Mouse (Mus musculus) lung, embryonic 16.5 days (tissue): ENCODE data around the gene Add3. TPM values are rescaled to one million over a fixed set of nuclear protein-coding genes. Genes with fewer than 3 reads are reported as not detected.
A peak's percentile ranks its signal among the peaks of the same experiment; 100 is the strongest.

Source experiments
- ATAC-seq: fragments of 200-750 bp; cut with Nextera tagmentation; 2 replicates; pipeline ENCODE4 v1.8.0; 2017; ENCODE audit warnings: low read depth, mild to moderate bottlenecking, moderate library complexity
- H3K27ac ChIP-seq: fragments of 300-500 bp; sonication (generic); 2 replicates; pipeline ENCODE4 v1.5.1; 2014; ENCODE audit warnings: mild to moderate bottlenecking, control low read depth, low read length
- H3K27me3 ChIP-seq: fragments of 300-500 bp; sonication (generic); 2 replicates; pipeline ENCODE4 v1.6.1; 2014; ENCODE audit warnings: low read depth, low read length, mixed read lengths; ENCODE audit not compliant: control insufficient read depth, insufficient read depth
- H3K36me3 ChIP-seq: fragments of 300-500 bp; sonication (generic); 2 replicates; pipeline ENCODE4 v1.6.1; 2014; ENCODE audit warnings: low read length; ENCODE audit not compliant: control insufficient read depth, insufficient read depth
- H3K4me1 ChIP-seq: fragments of 300-500 bp; sonication (generic); replicated peaks from 2 replicates; pipeline ENCODE4 v1.6.1; 2014; ENCODE audit warnings: low read length, mixed read lengths; ENCODE audit not compliant: control insufficient read depth, insufficient read depth
- H3K4me2 ChIP-seq: fragments of 300-500 bp; sonication (generic); 2 replicates; pipeline ENCODE4 v1.6.1; 2014; ENCODE audit warnings: low read depth, low read length, control low read depth
- H3K4me3 ChIP-seq: fragments of 300-500 bp; sonication (generic); 2 replicates; pipeline ENCODE4 v1.5.1; 2014; ENCODE audit warnings: mild to moderate bottlenecking, low read length, control low read depth
- H3K9ac ChIP-seq: fragments of 300-500 bp; sonication (generic); 2 replicates; pipeline ENCODE4 v1.6.1; 2014; ENCODE audit warnings: low read length, control low read depth
- H3K9me3 ChIP-seq: fragments of 300-500 bp; sonication (generic); 2 replicates; pipeline ENCODE4 v1.6.1; 2016; ENCODE audit warnings: low read length; ENCODE audit not compliant: control insufficient read depth
- whole genome bisulfite sequencing: fragments of 180-500 bp; shearing (Covaris S2); extraction: QIAGEN DNeasy Blood & Tissue Kit; methylation state at CpG from one replicate; pipeline ENCODE4 v1.1.7; 2014; 5-methylcytosine and 5-hydroxymethylcytosine counted together
- polyA plus RNA-seq: library from polyadenylated mRNA; unstranded; fragments of >200 nt; fragmentation: Nextera tagmentation; extraction: Ambion mirVana; gene quantifications from 2 replicates; pipeline ENCODE4 v1.2.1, GENCODE M21; 2015

The Add3 gene
- polyA plus RNA-seq, 1 experiment from 2014 or later, result 101 TPM

DNA sequence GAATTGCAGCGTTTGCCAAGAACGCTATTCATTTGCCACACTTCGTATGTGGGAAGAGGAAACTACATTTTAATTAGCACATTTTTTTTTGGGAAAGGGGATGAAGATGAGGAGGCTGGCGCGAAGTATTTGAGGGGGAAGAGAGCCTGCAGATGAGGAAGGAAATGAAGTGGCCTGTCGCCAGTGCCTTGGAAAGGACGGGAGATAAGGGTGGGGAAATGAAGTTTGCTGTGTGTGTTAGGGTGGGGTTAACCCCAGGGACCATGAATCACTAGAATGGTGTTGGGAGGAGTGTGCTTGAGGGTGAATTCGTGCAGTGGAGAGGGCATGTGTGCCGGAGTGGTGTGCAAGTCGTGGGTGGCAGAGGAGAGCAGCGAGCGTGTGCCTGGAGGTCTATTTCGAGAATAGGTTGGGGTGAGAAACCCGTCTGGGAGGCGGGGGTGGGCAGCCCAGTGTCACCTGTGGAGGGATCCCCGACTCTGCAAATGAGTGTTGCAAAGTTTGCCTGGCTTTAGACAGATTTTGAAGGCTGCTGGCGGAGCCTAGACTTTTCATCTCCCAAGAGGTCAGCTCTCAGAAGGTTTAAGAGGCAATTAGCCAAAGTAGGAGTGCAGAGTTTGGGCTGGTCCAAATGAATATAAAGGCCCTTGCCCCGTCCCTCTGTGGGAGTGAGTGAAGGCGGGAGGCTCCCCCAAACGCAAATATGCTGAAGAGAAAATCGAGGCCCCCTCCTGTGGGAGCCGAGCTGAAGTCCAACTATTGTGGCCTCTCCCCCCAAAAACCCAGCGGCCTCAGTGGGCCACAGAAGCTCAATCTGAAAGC lies 1.2 kb downstream of the Add3 start:
- ATAC-seq, result peak; percentile 11
- H3K27ac ChIP-seq, result peak overlapping the region; percentile 98
- under 1% methylated on average over 23 of the region's 23 CpGs for WGBS
- H3K9ac ChIP-seq, result peak overlapping the region; percentile 83
- H3K4me1 ChIP-seq, result peaks cover 26% of the 10 kb centered on the region
- H3K9me3 ChIP-seq, result no peaks in the 10 kb centered on the region
- H3K36me3 ChIP-seq, result no peaks in the 10 kb centered on the region
- no peaks in the 10 kb centered on the region for H3K27me3 ChIP-seq
- H3K4me2 ChIP-seq, result peak overlapping the region; percentile 83
- peak overlapping the region; percentile 60 for H3K4me3 ChIP-seq

DNA sequence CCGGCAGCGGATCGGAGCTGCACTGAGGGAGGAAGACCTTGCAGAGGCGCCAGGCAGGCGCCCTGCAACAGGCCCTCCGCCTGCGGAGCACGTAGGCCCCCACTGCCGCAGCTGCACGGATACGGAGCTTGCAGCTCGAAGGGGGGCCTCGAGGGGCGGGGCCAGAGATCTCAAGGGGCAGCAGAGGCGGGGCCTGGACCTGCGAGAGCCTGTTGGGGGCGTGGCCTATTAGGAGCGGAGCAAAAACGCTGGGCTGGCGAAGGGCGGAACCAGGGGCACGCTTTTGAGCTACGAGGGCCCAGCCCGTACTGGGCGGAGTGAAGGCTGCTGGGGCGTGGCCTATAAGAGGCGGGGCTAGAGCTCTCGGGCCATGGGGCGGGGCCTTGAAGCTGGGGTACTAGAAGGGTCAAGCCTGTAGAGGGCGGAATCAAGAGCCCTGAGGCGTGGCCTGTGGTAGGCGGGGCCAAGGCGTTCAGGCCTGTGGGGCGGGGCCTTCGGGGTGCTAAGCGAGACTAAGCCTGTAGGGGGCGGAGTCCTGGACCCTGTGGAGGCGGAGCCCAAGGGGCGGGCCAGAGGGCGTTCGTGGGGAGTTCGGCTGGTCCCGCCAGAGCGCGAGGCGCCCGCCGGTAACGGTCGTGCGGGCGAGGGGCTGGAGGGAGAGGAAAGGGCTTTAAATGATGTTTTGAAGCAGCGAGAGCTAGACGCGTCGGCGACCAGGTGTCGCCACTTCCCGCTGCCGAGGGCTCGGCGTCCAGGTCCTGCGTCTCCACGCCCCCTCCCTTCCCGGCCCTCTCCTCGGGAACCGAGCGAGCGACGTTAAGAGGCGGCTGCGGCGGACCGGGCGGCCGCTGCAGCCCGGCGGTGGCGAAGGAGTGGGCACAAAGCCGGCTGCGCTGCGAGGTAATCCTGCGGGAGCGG lies 2.2 kb downstream of the Add3 start:
- Histone ChIP-seq H3K27me3 (no peaks in the 10 kb centered on the region), H3K9ac (peak overlapping the region; percentile 97), H3K4me1 (peaks cover 23% of the 10 kb centered on the region), H3K36me3 (no peaks in the 10 kb centered on the region), H3K9me3 (no peaks in the 10 kb centered on the region), H3K4me2 (peak overlapping the region; percentile 83), H3K27ac (peak overlapping the region; percentile 98), H3K4me3 (peak overlapping the region; percentile 100)
- ATAC-seq, result peak; percentile 96
- under 1% methylated on average over 81 of the region's 84 CpGs for WGBS

DNA sequence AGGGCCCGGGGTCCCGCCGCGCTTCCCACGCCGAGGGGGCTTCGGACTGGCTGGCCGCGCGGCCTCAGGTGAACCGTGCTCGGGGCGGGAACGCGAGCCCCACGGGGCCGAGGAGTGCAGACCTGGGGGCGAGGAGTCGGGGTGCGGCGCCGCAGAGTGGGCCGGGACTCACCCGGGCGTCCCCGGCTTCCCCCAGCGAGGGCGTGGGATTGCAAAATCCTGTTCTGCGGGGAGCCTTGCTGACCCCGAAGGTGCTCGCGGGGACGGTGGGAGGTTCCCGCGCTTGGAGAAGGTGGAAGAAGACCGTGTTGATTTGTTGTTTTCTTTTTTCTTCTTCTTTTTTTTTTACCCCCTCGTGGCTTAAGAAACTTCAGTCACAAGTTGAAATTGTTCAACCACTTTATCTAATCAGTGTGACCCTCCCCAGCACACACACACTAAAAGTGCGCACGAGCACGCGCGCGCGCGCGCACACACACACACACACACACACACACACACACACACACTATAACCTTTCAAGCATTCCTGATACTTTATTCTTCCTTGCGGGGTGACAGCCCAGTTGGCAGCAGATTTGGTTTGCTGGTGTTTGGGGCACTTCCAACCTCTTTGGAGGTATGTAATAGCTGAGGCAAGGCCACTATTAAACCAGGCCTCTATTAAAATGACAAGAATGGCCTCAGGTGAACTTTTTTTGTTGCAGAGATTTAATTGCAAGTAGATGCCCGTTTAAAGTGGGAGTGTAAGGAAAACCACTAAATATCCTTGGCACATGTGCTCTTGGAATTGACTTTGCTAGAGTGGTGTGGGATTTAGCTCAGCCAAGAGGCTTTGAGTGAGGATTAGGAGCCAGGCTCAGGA lies 3.1 kb downstream of the Add3 start:
- Histone ChIP-seq H3K9me3 (no peaks in the 10 kb centered on the region), H3K4me1 (peaks cover 22% of the 10 kb centered on the region), H3K4me2 (peak overlapping the region; percentile 71), H3K27ac (peak overlapping the region; percentile 80), H3K4me3 (peak overlapping the region; percentile 100), H3K27me3 (no peaks in the 10 kb centered on the region), H3K36me3 (no peaks in the 10 kb centered on the region), H3K9ac (peak overlapping the region; percentile 97)
- under 1% methylated on average over 37 of the region's 48 CpGs for WGBS
- peak; percentile 4 for ATAC-seq

DNA sequence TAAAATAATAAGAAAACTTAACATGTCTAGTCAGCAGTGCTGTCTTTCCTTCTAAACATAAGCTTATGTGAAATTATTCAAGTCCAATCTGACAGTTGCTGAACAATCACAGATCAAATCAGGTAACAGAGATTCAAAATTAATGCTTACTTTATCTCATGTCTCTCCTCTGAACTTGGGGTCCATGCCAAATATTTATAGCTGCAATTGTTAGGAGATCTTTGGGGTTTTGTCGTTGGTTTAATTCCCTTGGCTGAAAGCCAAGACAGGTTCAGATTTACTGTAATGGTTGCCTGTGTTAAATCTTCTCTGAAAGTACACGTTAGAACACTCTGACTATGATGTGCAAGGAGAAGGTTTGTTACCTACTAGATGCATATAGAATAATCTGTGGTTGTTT lies 4.8 kb downstream of the Add3 start:
- no peak overlapping the region for H3K4me2 ChIP-seq
- H3K9me3 ChIP-seq, result no peaks in the 10 kb centered on the region
- H3K27me3 ChIP-seq, result no peaks in the 10 kb centered on the region
- no peak overlapping the region for H3K9ac ChIP-seq
- WGBS, result 10% methylated on average over 2 of the region's 2 CpGs
- H3K4me1 ChIP-seq, result peaks cover 23% of the 10 kb centered on the region
- H3K36me3 ChIP-seq, result no peaks in the 10 kb centered on the region
- H3K27ac ChIP-seq, result no peak overlapping the region
- ATAC-seq, result no peak
- no peak overlapping the region for H3K4me3 ChIP-seq

DNA sequence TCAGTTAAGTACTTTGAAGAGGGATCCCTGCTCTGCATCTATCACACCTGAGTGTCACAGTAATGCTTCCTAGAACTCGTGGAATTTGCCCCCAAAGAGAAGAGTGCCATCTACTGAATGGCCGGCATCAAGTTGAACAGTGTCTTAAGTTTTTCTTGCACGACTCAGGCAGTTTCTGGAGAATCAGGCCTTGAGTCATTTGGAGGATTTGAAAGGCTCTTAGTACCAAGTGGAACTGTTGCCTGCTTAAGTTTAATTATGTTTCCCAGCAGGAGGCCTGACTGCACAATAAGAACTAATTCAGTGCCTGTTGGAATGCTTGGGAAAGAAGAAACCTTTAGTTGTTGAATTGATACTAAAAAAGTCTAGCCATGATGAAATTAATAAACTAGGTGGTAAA lies 9.1 kb downstream of the Add3 start:
- Histone ChIP-seq H3K4me1 (peaks cover 22% of the 10 kb centered on the region), H3K36me3 (no peaks in the 10 kb centered on the region), H3K4me2 (no peak overlapping the region), H3K27me3 (no peaks in the 10 kb centered on the region), H3K27ac (no peak overlapping the region), H3K9ac (no peak overlapping the region), H3K4me3 (no peak overlapping the region), H3K9me3 (no peaks in the 10 kb centered on the region)
- WGBS, result 34% methylated on average over 3 of the region's 3 CpGs
- ATAC-seq, result no peak

DNA sequence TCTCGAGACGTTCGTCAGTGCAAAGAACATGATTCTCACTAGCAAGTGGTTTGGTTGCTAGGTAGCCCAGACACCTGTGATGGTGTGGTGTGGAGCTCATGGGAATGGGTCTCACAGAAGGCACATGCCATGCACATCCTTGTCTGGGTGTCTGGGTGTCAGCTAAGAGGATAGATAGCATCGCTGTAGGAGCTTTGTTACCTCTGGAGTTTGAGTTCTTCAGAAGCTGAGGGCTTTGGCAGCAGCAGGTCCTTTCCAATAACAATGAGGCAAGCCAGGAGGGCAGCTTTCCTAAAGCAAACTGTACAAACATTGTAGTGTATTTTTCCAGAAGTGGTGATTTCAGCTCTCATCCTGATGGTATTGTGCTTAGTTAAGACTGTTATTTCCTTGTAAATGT lies 12.2 kb downstream of the Add3 start:
- peak overlapping the region; percentile 7; the same call in 1 of the 2 replicates for H3K27ac ChIP-seq
- no peaks in the 10 kb centered on the region for H3K27me3 ChIP-seq
- H3K36me3 ChIP-seq, result no peaks in the 10 kb centered on the region
- no peaks in the 10 kb centered on the region for H3K9me3 ChIP-seq
- no peak for ATAC-seq
- H3K9ac ChIP-seq, result no peak overlapping the region
- H3K4me1 ChIP-seq, result peaks cover 13% of the 10 kb centered on the region
- no peak overlapping the region for H3K4me2 ChIP-seq
- WGBS, result 70% methylated on average over 4 of the region's 4 CpGs
- no peak overlapping the region for H3K4me3 ChIP-seq

DNA sequence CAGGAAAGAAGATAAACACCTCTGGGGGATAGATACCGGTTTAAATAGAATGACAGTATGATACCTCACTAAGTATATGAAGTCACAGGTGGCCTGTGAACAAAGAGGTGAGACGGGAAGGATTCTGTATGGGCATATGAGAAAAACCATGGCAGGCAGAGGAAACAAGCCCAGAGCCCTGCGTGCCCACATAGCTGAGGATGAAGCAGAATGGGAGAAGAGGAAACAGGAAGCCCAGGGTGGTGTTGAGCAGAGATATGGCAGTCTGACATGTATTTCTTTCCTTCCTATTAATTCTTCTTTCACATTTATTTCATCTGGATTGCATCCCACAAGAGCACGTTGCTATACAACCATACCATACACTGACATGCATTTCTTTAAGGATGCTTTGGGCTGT lies 12.9 kb downstream of the Add3 start:
- Histone ChIP-seq H3K4me2 (no peak overlapping the region), H3K36me3 (no peaks in the 10 kb centered on the region), H3K4me1 (peaks cover 13% of the 10 kb centered on the region), H3K27me3 (no peaks in the 10 kb centered on the region), H3K9ac (no peak overlapping the region), H3K27ac (no peak overlapping the region), H3K4me3 (no peak overlapping the region), H3K9me3 (no peaks in the 10 kb centered on the region)
- no peak for ATAC-seq
- WGBS, result 59% methylated on average over 4 of the region's 4 CpGs

DNA sequence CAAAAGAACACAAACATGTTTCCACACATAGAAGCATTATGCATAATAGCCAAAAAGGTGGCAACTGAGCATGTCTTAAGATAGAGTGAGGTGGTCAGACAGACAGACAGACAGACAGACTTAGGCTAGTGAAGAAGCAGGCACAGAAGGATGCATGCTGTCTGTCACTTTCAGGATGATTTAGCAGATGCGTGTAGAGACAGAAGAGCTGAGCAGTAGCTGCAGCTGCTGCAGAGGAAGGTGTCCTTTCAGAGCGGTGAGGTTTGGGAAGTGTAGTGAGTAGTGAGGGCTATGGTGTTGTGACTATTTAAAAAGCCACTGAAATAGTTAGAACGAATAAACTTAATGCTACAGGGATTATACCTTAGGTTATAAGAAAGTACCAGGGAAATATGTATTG lies 13.9 kb downstream of the Add3 start:
- Histone ChIP-seq H3K27me3 (no peaks in the 10 kb centered on the region), H3K9ac (no peak overlapping the region), H3K4me2 (no peak overlapping the region), H3K4me3 (no peak overlapping the region), H3K27ac (no peak overlapping the region), H3K9me3 (no peaks in the 10 kb centered on the region), H3K36me3 (no peaks in the 10 kb centered on the region), H3K4me1 (peaks cover 12% of the 10 kb centered on the region)
- ATAC-seq, result no peak
- WGBS, result 79% methylated on average over 3 of the region's 3 CpGs
